Mouse (Mus musculus) neural tube, embryonic 11.5 days (tissue): ENCODE measurements around the gene Zfp809. TPM values are rescaled to one million over a fixed set of nuclear protein-coding genes. Genes with fewer than 3 reads are reported as not detected.

ENCODE experiments used
- ATAC-seq: fragments of 200-750 bp; cut with Nextera tagmentation; 2 replicates; pipeline ENCODE4 v1.8.0; 2017; ENCODE audit warnings: moderate number of reproducible peaks, mild to moderate bottlenecking, moderate TSS enrichment, moderate library complexity; ENCODE audit not compliant: insufficient read depth, low FRiP score, low TSS enrichment
- DNase-seq: peaks from one replicate; pipeline ENCODE4 v3.0.0-alpha.2; 2015; ENCODE audit warnings: low spot score
- H3K27ac ChIP-seq: fragments of 300-500 bp; sonication (generic); 2 replicates; pipeline ENCODE4 v1.5.1; 2014; ENCODE audit warnings: low read depth, mild to moderate bottlenecking, low read length
- H3K27me3 ChIP-seq: fragments of 300-500 bp; sonication (generic); 2 replicates; pipeline ENCODE4 v1.6.1; 2014; ENCODE audit warnings: mild to moderate bottlenecking, low read length, mixed read lengths; ENCODE audit not compliant: control insufficient read depth, insufficient read depth
- H3K36me3 ChIP-seq: fragments of 300-500 bp; sonication (generic); 2 replicates; pipeline ENCODE4 v1.6.1; 2014; ENCODE audit warnings: mild to moderate bottlenecking, low read length, moderate library complexity, mixed read lengths; ENCODE audit not compliant: control insufficient read depth, insufficient read depth
- H3K4me1 ChIP-seq: fragments of 300-500 bp; sonication (generic); 2 replicates; pipeline ENCODE4 v1.6.1; 2014; ENCODE audit warnings: low read length, mixed read lengths; ENCODE audit not compliant: control insufficient read depth, insufficient read depth
- H3K4me2 ChIP-seq: fragments of 300-500 bp; sonication (generic); 2 replicates; pipeline ENCODE4 v1.6.1; 2014; ENCODE audit warnings: low read depth, mild to moderate bottlenecking, moderate library complexity
- H3K4me3 ChIP-seq: fragments of 300-500 bp; sonication (generic); 2 replicates; pipeline ENCODE4 v1.5.1; 2014; ENCODE audit warnings: low read depth, low read length
- H3K9ac ChIP-seq: fragments of 300-500 bp; sonication (generic); 2 replicates; pipeline ENCODE4 v1.6.1; 2014; ENCODE audit warnings: mild to moderate bottlenecking, low read length
- H3K9me3 ChIP-seq: fragments of 300-500 bp; sonication (generic); 2 replicates; pipeline ENCODE4 v1.6.1; 2016; ENCODE audit warnings: low read length; ENCODE audit not compliant: control insufficient read depth
- WGBS: fragments of 180-500 bp; shearing (Covaris S2); extraction: QIAGEN DNeasy Blood & Tissue Kit; methylation state at CpG from one replicate; pipeline ENCODE4 v1.1.7; 2014; 5-methylcytosine and 5-hydroxymethylcytosine counted together
- polyA plus RNA-seq: library from polyadenylated mRNA; unstranded; fragments of >200 nt; fragmentation: Nextera tagmentation; extraction: Ambion mirVana; gene quantifications from 2 replicates; pipeline ENCODE4 v1.2.1, GENCODE M21; 2014

Gene Zfp809
- polyA plus RNA-seq = 11.7 and 12.3 TPM in 2 replicates

DNA sequence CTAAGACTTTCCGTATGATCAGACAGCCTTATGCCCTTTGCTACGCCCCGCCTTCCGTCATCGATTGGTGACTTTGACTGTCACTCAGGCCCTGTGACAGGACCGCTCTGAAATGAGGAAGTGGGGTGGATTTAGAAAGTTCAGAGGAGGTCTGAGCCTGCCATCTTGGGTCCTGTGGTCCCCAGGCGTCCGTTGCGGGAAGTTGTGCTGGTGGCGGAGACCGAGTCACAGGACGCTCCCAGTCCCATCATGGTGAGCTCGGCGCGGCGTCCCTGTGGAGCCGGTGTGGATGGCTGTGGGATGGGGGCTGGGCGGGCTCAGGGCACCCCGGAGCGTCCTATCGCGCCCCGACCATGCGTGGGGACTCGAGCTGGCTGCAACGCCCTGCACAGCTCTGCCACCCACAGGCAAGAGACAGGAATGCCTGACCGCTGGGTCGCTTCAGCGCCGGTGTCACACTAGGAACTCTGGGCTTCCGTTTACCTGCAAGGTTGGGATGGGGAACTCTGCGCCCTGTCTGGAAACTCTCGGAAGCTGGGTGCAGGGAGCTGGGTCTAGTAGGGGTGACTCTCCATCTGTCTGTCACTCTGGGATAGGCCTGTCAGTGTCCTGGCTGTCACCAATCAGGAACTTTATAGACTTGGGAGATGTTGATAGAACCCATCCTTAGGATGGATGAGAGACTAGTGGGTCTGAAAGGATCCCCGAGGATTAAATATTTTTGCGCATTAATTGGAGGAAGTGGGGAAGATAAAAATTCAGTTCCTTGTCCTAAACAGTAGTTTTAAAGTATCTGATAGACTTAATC, at the start of gene Zfp809:
Gene Zfp809, plus strand, starts transcription at position 134 of the 808 bp plus-strand sequence.
- Histone ChIP-seq H3K27ac (peak within 1 kb of the TSS; percentile 42; the same call in 1 of the 2 replicates), H3K4me3 (peak within 1 kb of the TSS; percentile 72), H3K4me2 (peak within 1 kb of the TSS; percentile 63), H3K9me3 (no peaks in the 10 kb centered on the region), H3K4me1 (no peaks in the 10 kb centered on the region), H3K9ac (peak within 1 kb of the TSS; percentile 72), H3K36me3 (no peaks in the 10 kb centered on the region), H3K27me3 (no peaks in the 10 kb centered on the region)
- 2% methylated on average over 32 of the region's 35 CpGs for WGBS
- ATAC-seq (peak; percentile 98), DNase-seq (peak; percentile 96)

DNA sequence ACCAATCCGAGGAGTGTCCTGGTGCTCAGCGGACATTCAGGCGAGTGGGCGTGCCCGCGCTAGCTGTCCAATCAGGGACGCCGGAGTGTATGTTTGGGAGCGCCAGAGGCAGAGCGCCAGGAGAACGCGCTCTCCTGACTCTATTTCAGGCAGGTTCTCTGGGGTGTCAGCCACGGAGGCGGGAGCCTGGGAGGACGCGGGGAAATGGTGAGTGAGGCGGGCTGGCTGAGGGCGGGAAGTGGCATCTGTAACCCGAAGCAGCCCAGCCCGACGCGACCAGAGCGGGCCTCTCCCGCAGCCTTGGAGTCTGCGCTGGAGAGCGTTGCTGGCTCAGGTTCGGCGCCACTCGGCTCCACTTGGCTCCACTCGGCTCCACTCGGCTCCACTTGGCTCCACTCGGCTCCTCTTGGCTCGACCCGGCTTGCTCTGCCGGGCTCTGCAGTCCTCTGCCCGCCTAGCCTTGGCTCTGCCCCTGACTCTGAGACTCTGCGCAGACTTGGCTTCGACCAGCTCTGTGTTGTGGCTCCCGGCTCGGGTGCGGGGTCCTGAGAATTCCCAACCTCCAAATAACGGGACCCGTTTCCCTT, 37.4 kb upstream of the Zfp809 start, which contains the start of gene Zfp872:
Gene Zfp872, plus strand, starts transcription at position 66 of the 587 bp plus-strand sequence.
- H3K9ac ChIP-seq = peak within 1 kb of the TSS; percentile 47
- H3K4me2 ChIP-seq = peak within 1 kb of the TSS; percentile 44
- peaks cover 3% of the 10 kb centered on the region; the same call in 1 of the 2 replicates for H3K9me3 ChIP-seq
- H3K4me3 ChIP-seq = peak within 1 kb of the TSS; percentile 30
- H3K27ac ChIP-seq = no peak within 1 kb of the TSS
- no peaks in the 10 kb centered on the region for H3K36me3 ChIP-seq
- 14% methylated on average over 43 of the region's 43 CpGs for WGBS
- DNase-seq (peak; percentile 62), ATAC-seq (peak; percentile 68; the same call in 1 of the 2 replicates)
- H3K4me1 ChIP-seq = no peaks in the 10 kb centered on the region
- H3K27me3 ChIP-seq = peaks cover 2% of the 10 kb centered on the region; the same call in 1 of the 2 replicates

DNA sequence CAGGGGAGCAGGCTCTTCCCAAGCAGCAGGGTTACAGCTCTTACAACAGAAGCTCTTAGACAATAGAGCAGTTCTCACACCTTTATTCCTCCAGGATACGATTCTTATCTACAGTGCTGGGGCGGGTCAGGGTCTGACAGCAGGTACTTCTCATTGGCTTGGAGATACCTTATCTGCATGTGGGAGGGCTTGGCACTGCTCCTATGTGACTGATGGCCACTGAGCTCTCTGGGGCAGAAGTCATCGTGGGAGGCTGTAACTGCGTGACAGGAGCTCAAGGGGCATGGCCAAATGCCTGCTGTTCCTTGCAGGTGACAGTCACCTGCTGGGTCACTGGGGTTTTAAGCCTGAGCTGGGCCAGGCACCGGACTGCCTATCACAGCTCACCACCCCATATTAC, 29.1 kb upstream of the Zfp809 start:
- H3K4me2 ChIP-seq = no peak overlapping the region
- H3K27ac ChIP-seq = no peak overlapping the region
- no peaks in the 10 kb centered on the region for H3K36me3 ChIP-seq
- no peak overlapping the region for H3K9ac ChIP-seq
- H3K4me1 ChIP-seq = no peaks in the 10 kb centered on the region
- H3K9me3 ChIP-seq = peaks cover 11% of the 10 kb centered on the region
- WGBS = 45% methylated on average over 5 of the region's 5 CpGs
- ATAC-seq = no peak
- DNase-seq = no peak
- H3K4me3 ChIP-seq = no peak overlapping the region
- H3K27me3 ChIP-seq = no peaks in the 10 kb centered on the region

DNA sequence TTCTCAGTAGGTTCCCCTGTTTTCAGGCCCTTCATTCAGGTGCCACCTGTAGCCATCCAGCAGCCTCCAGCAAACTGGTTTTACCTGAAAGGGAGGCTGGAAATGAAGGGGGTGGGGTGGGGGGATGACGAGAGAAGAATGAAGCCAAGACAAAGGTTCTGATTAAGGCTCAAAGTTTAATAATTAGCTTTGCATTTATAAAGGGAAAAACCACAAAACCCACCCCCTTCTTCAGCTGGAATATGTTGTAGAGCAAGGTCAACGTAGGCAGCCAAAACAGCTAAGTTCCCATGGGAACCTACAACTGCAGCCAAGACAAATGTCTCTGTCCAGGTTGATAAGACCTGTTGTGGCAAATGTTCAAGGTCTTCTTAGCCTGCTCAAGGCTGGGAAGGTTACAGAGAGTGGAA, 11.7 kb upstream of the Zfp809 start:
- no peak overlapping the region for H3K4me2 ChIP-seq
- H3K27me3 ChIP-seq = no peaks in the 10 kb centered on the region
- no peak overlapping the region for H3K9ac ChIP-seq
- no peak overlapping the region for H3K4me3 ChIP-seq
- H3K27ac ChIP-seq = no peak overlapping the region
- ATAC-seq (no peak), DNase-seq (no peak)
- no peaks in the 10 kb centered on the region for H3K9me3 ChIP-seq
- H3K36me3 ChIP-seq = no peaks in the 10 kb centered on the region
- 74% methylated on average over 2 of the region's 2 CpGs for WGBS
- H3K4me1 ChIP-seq = no peaks in the 10 kb centered on the region

DNA sequence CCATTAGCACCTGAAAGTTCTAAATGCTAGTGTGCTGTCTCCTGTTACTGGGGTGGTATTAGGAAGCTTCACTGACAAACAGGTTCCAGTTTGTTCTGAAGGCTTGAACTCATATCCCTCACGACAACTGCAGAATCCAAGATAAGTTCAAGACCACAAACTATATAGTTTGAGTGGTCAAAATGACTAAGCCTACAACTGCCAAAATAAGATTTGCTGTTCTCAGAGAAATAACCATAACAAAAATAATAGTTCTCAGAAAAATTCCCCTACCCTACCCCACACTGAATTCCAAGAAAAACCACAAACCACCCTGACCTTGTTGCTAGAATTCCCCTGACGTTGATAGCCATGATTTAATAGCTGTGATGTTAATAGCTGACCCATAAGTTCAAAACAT, 11.0 kb upstream of the Zfp809 start:
- 88% methylated on average over 2 of the region's 2 CpGs for WGBS
- ATAC-seq = no peak
- no peak overlapping the region for H3K27ac ChIP-seq
- no peak overlapping the region for H3K9ac ChIP-seq
- H3K4me1 ChIP-seq = no peaks in the 10 kb centered on the region
- no peak overlapping the region for H3K4me2 ChIP-seq
- no peaks in the 10 kb centered on the region for H3K36me3 ChIP-seq
- no peak for DNase-seq
- no peaks in the 10 kb centered on the region for H3K9me3 ChIP-seq
- no peaks in the 10 kb centered on the region for H3K27me3 ChIP-seq
- H3K4me3 ChIP-seq = no peak overlapping the region

DNA sequence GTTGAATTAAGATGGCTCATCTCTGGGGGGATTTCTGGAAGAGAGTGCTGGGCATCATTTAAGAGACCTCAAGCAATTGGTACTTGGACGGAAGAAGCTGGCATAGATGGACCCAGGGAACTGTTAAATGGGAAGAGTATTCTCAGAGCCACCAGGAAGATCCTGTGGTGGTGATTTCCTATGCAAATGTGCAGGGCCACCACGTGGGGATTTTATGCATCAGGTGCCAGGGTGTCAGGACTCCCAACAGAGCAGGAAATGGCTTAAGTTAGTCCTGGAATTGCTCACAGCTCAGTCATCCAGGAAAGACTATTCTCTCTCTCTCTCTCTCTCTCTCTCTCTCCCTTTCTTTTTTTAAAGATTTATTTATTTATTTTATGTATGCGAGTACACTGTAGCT, 8.8 kb upstream of the Zfp809 start:
- Histone ChIP-seq H3K36me3 (no peaks in the 10 kb centered on the region), H3K27ac (no peak overlapping the region), H3K4me3 (no peak overlapping the region), H3K4me1 (no peaks in the 10 kb centered on the region), H3K9ac (no peak overlapping the region), H3K4me2 (no peak overlapping the region), H3K27me3 (no peaks in the 10 kb centered on the region), H3K9me3 (no peaks in the 10 kb centered on the region)
- ATAC-seq (no peak), DNase-seq (no peak)
- 55% methylated on average over 3 of the region's 3 CpGs for WGBS

DNA sequence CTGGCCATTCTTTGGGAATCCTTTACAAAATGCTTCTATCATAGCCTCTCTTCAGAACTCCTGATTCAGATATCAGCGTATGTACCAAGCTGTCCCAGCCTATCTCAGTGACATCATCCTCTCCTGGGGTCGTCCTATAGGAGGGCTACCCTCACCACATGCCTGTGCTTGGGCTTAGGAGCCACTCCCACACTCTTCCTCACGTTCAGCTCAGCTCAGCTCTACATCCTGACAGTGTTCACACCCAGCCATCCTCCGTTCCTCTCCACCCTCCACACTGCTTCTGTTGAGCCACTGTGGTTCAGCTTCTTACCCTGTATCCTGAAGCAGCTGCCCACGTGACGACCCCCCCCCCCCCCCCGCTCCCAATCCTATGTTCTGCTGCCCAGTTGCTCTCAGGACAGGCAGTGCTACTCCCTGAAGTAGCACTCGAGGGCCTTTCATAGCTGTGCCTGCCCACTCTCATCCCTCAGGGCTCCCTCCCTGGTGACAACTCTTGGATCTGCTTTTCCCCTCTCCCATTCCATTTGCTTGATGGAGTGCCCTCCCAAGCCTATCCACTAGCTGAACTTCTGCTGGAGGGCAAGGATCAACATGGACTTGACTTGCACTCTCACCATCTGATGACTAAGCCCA, 7.5 kb upstream of the Zfp809 start:
- DNase-seq = no peak
- 59% methylated on average over 6 of the region's 8 CpGs for WGBS
- Histone ChIP-seq H3K4me1 (no peaks in the 10 kb centered on the region), H3K36me3 (no peaks in the 10 kb centered on the region), H3K4me3 (no peak overlapping the region), H3K27ac (no peak overlapping the region), H3K9ac (no peak overlapping the region), H3K27me3 (no peaks in the 10 kb centered on the region), H3K4me2 (no peak overlapping the region), H3K9me3 (no peaks in the 10 kb centered on the region)
- no peak for ATAC-seq

DNA sequence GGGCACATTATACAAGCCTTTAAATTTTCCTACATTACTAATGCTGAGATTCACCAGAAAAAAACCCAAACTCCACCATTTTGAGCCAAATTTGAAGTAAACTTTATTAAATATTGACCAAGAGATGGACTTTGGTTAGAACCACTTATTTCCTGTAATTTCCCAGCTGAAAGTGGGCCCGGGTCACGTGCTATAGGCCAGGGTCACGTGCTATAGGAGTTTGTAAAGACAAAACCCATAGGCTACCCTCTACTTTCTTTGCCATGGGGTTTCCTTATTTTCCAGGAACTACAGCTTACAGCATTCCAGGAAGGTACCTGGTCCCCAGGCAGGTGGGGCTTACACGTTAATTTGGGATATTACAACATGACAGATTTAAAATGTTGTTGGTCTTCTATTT, 1.4 kb upstream of the Zfp809 start:
- Histone ChIP-seq H3K27me3 (no peaks in the 10 kb centered on the region), H3K4me3 (no peak overlapping the region), H3K4me1 (no peaks in the 10 kb centered on the region), H3K9me3 (no peaks in the 10 kb centered on the region), H3K27ac (no peak overlapping the region), H3K9ac (no peak overlapping the region), H3K36me3 (no peaks in the 10 kb centered on the region), H3K4me2 (no peak overlapping the region)
- WGBS = 94% methylated on average over 4 of the region's 4 CpGs
- DNase-seq (no peak), ATAC-seq (no peak)
